Mouse (Mus musculus): Measurements from ENCODE around the gene Mrpl33. TPM values are rescaled to one million over a fixed set of nuclear protein-coding genes. Genes with fewer than 3 reads are reported as not detected.
"Not testable (repeated sequence)": the region's sequence is repeated elsewhere in the genome, so short reads cannot be mapped to it uniquely, and the experiment has no call there.

Gene Mrpl33
- total RNA-seq (2021): 100 to 1,000 TPM; 265 to 377 TPM
- long read RNA-seq, experiment 1, transcript Mrpl33-203 (2 exons, 2,741 nt): major isoform, 6 of 50 reads
- long read RNA-seq, experiment 1, partial matches to known transcripts: 0 of 50 reads
- long read RNA-seq, experiment 1, other reads (novel, unspliced or antisense): 43 of 50 reads
- long read RNA-seq, experiment 2, transcript Mrpl33-203 (2 exons, 2,741 nt): major isoform, 8 of 218 reads
- long read RNA-seq, experiment 2, transcript Mrpl33-206 (3 exons, 773 nt): minor isoform, 6 of 218 reads
- long read RNA-seq, experiment 2, partial matches to known transcripts: 0 of 218 reads
- long read RNA-seq, experiment 2, other reads (novel, unspliced or antisense): 204 of 218 reads

DNA sequence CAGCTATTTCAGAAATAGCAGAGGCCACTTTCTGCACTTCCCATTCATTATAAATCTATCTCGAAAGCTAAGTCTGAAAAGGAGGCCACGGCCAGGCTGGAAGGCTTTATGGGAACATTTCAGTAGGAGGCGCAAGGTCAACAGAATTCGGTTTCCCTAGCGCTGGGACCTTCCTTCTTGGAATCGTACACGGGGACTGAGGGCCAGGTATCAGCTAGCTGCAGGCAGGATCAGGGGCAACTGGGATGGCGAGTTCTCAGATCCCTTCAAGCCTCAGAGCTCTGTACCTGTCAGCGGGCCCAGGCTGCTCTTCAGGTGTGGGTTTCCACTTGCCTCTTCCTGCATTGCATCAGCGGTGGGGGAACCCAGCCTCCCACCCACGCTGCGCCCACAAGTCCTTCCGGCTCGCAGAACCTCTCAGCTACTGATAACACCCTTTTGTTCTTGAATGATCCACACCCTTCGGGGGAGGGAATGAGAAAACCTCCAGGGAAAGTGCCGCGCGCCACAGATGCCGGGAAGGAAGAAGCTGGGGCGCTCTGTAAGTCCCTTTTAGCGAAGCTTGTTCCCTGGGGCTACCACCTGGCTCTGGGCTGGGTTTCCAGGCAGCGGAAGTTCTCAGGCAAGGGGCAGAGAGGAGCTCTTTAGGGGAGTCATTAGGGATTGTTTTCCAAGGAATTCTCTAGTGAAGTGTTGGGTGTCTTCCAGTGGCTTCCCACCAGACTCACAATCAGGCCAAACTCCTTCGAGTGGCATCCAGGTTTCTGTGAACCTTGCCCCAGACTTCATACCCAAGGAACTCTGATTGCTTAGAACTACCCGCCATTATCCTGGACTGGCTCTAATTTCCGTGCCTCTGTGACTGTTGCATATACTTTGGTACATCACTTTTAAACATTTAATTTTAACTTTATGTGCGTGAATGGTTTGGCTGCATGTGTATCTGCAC lies at the start of gene Mrpl33:
Gene Mrpl33, plus strand, starts transcription at position 455 of the 949 bp plus-strand sequence.
- peak; percentile 39 to 55 for DNase-seq (ENCODE audit: low spot score in 2 of 2)

GRCm38 (mm10) chr5:31559401-31559800 lies 37.3 kb upstream of the Mrpl33 start:
- DNase-seq (ENCODE audit: low spot score in 2 of 2): no peak

GRCm38 (mm10) chr5:31560352-31560751 lies 36.4 kb upstream of the Mrpl33 start:
- DNase-seq (ENCODE audit: low spot score in 2 of 2): no peak

DNA sequence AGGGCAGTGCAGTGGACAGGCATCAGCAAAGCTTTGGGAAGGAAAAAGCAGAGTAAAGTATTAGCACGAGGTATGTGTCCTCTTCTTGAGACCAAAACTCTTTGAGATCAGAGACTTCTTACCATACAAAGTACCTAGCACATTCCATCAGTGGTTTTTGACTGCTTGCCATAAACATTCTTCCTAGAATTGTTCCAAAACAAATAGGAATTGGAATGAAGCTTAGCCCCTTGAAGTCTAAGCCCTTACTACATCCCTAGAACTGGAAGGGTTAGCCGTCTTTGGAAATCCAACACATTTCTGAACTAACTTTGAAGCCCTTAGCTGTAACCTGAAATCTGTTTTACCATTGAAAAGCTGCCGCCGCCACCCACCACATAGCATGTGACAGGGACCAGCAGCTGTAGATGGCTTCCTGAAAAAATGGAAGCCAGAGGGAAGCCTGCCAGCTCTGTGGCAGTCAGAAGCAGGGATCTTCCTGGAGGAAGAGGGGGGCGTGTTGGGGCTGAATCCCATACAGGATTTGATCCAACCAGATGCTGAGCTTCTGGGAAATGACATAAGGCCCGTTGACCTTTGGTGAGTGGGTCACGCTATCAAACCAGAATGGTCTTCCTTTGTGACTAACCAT lies 34.6 kb upstream of the Mrpl33 start:
- no peak for DNase-seq (ENCODE audit: low spot score in 2 of 2)

DNA sequence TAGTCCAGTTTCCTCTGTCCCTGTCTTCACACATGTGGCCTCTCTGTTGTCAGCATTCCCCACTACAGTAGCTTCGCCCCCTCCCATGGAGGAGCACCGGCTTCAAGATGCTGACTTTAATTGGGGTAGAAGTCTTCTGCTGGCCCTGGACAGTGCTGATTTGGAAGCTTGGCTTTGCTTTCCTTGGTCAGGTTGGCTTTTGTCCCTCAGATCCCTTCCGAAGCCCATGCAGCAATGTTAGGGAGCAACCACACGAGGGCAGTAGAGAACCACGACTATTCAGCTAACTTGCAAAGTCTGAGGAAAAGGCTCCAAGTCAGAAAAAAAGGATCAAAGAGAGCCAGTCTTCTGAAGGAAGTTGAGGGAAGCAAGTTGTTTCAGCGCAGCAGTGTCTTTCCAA lies 33.2 kb upstream of the Mrpl33 start:
- DNase-seq (ENCODE audit: low spot score in 2 of 2): peak; percentile 77 to 78

DNA sequence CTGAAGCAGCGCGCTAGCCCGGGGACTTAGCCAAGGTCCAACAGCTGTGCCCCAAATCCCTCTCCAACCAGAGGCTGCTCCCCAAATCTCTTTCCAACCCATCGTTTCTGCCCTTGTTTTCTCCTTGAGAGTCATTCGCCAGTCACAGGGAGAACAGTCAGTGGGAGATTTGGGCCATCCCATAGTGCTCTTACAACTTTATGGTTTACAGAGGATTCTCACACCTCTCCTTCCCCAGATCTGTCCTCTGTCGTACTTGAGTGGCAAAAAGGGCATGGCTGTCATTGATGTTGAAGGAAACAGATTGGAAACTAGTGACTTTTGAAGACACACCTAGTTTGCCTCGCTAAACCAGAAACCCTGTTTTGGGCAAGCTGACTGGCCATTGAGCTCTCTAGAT lies 32.8 kb upstream of the Mrpl33 start:
- DNase-seq (ENCODE audit: low spot score in 2 of 2): no peak

GRCm38 (mm10) chr5:31564976-31565375 lies 31.8 kb upstream of the Mrpl33 start:
- no peak for DNase-seq (ENCODE audit: low spot score in 2 of 2)

DNA sequence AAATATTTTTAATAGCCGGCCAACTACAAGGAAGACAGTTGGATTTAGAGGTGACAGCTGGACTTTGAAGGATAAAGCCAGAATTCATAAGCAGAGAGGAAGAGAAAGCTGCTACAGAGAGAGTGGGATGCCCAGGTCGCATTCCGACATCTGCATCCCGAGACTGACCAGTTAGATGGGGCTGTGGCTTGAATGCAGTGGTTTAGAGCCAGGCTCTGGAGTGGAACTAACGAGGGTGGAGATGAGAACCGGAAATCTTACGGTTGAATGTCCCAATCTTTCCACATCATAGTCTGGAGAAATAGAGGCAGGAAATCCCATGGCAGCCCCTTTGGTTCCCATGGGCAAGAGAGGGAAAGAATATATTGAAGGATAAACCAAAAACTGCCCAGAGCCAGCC lies 30.7 kb upstream of the Mrpl33 start:
- DNase-seq (ENCODE audit: low spot score in 2 of 2): no peak

DNA sequence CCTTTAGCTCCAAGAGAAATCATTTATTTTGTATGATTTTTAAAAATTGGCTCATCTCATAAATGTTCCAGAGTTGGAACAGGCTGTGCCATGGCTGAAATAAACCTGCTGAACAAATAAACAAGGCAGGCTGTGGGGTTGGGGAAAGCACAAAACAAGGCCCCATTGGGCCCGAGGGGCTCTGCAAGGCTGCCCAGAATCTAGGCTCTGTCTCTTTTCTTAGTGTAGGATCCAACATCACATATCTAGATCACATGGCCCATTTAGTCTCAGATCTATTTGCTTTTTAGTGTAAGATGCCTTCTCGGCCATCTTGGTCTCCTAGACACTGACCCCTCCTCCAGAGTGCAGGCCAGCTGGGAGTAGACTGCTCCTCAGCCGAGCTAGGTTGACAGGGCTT lies 30.3 kb upstream of the Mrpl33 start:
- no peak for DNase-seq (ENCODE audit: low spot score in 2 of 2)

GRCm38 (mm10) chr5:31567951-31568657 lies 28.6 kb upstream of the Mrpl33 start:
- no peak for DNase-seq (ENCODE audit: low spot score in 2 of 2)

- DNase-seq (ENCODE audit: low spot score in 2 of 2): peak; percentile 44 to 51
Observed at GRCm38 (mm10) chr5:31571023-31571608, 25.6 kb upstream of the Mrpl33 start.

DNA sequence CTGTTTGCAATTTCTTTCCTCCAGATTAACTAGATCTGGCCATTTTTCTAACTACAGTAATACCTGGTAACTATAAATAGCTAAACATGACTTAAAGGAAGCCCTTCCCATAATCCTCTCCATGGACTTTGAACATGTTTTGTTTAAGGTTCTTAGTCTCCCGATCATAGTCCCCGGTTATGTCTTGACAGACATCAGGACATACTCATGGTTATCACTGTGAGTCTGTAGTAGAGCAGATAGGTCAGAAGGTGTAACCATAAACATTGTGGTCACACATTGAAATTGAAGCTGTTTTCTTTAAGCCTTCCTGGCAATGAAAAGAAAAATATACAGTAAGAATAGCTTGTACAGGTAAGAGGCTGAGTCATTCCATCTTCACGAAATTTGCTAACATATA lies 23.0 kb upstream of the Mrpl33 start:
- DNase-seq (ENCODE audit: low spot score in 2 of 2): no peak

GRCm38 (mm10) chr5:31576539-31576975 lies 20.2 kb upstream of the Mrpl33 start:
- DNase-seq (ENCODE audit: low spot score in 2 of 2): peak; percentile 56 to 68

- DNase-seq (ENCODE audit: low spot score in 2 of 2): no peak
Observed at GRCm38 (mm10) chr5:31581263-31581662, 15.5 kb upstream of the Mrpl33 start.

DNA sequence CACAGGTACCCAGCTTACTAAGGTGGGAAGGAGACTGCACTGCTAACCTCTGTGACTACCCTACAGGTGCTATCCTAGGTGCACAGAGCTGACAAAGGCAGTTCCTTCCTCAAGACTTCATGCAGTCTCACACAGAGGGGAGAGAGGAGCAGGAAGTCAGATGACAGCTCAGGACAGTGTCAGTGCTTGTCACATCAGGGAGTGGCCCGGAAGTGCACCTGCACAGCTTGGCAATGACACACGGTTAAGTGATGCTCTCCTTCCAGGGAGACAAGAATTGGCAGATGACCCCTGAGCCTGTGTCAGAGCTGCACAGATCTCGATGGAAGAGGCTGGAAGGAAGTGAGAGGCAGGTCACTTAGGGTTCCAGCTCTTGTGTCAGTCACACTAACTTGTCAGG lies 14.8 kb upstream of the Mrpl33 start:
- no peak for DNase-seq (ENCODE audit: low spot score in 2 of 2)

DNA sequence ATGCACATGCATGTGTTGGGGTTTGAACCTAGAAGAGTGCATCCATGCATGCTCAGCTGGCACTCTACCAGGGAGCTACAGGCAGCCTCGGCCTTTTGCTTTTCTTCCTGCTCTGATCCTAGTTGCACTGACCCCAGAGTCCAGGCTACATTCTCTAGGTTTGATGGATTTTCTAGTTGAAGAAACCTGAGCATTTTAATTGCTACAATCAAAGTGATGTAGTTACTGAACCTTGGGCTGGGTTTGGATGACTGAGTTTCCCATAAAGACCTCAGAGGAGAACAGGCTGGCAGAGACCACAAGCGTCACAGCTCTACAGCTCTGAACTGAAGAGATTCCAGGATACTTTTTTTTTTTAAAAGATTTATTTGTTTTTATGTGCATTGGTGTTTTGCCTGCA lies 13.5 kb upstream of the Mrpl33 start:
- no peak for DNase-seq (ENCODE audit: low spot score in 2 of 2)

- no peak for DNase-seq (ENCODE audit: low spot score in 2 of 2)
Observed at GRCm38 (mm10) chr5:31585526-31585925, 11.2 kb upstream of the Mrpl33 start.

GRCm38 (mm10) chr5:31588016-31588415 lies 8.7 kb upstream of the Mrpl33 start:
- DNase-seq (ENCODE audit: low spot score in 2 of 2): no peak

DNA sequence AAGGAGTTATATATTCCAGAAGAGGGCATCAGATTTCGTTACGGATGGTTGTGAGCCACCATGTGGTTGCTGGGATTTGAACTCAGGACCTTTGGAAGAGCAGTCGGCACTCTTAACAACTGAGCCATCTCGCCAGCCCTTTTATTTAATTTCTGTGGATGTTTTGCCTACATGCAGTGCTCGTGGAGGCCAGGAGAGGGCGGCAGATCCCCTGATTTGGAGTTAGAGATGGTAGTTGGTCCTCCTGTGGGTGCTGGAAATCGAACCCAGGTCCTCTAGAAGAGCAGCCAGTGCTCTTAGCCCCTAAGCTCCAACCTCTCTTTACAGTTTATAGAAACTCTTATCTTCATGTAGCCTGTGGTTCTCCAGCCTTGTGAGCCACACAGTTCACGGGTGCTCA lies 8.1 kb upstream of the Mrpl33 start:
- DNase-seq (ENCODE audit: low spot score in 2 of 2): not testable (repeated sequence)

DNA sequence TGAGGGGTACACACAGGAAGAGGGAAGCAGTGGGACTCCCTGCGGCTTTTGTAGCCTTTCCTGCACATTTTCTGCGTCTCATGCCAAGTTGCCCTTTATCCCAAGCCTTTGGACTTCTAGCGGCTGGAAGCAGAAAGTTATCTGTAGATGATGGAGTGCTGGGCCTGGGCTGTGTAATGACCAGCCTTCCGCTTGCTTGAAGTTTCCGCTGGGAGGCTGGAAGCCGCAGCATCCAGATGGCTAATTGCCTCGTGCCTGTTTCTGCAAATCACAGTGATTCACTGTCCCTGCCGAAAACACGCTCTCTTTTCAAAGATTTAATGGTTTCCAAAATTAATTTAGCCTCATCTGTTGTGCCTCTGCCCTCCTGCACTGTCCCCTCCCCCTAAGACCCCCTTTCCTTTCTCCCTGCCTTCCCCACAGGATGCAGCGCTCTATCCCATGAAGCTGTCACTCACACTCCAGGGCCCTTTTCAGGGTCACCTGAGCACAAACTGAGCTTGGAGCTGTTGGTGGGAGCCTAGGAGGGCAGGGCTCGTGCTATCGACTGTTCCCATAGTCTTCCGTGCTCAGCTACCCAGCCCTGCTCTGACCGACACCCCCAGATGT lies 6.9 kb upstream of the Mrpl33 start:
- no peak for DNase-seq (ENCODE audit: low spot score in 2 of 2)
